Mouse (Mus musculus): ENCODE data around the gene Olfr1095.

The Olfr1095 gene

DNA sequence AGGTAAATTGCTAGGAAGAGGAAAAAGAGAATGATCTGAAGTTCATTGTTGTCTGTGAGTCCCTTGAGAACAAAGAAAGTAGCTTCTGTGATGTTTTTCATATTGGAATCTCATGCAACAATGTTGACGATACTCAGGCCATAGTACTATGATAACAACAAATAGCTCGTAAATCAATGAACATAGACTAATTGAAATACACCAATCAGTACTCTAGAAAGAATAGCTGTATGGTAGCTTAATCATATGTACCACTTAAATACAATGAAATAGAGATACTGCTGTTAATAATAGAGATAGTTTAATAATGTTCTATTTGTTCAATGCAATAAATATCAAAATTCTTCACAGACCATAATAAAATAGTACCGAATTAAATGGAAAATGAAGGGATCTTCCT is at the start of gene Olfr1095:
Gene Olfr1095, minus strand, starts transcription at position 101 of the 400 bp plus-strand sequence.
- DNase-seq = no peak

DNA sequence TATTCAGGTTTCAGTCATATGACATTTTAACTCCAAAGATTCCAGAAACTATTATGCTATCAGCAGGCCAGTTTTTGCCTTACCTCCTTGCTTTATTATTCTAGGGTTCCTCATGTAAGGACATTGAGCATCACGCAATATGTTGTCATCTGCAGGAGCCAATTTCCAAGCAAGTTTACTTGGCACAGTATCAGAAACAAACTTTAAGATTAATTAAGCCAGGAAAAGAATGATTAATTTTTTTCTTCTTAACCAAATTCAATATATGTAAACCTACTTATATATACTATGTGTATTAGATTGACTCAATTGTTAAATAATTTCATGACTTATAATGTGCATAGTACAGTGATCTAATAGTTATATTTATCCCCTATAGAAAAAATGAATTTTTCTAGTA is 40.6 kb upstream of the Olfr1095 start, which contains the start of gene Olfr1097:
Gene Olfr1097, minus strand, starts transcription at position 101 of the 400 bp plus-strand sequence.
- DNase-seq = no peak

DNA sequence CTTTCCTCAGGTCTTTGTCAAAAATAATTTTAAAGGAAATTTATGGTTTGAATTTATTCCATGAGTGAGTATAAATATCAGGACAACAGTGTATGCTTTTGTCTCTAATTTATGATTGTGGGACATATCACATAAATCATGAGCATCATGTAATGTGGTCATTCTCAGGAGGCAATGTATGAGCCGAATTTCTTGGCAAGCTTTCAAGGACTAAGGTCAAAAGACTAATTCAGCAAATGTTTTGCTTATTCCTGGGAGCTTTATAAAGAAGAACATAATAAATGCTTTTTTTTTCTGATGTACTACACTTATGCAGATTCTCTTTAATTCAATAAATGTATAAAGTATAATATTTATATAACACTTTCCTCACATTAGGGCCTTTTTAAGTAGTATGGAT is 23.2 kb upstream of the Olfr1095 start, which contains the start of gene Gm13723:
Gene Gm13723, minus strand, starts transcription at position 101 of the 400 bp plus-strand sequence.
- DNase-seq = no peak

DNA sequence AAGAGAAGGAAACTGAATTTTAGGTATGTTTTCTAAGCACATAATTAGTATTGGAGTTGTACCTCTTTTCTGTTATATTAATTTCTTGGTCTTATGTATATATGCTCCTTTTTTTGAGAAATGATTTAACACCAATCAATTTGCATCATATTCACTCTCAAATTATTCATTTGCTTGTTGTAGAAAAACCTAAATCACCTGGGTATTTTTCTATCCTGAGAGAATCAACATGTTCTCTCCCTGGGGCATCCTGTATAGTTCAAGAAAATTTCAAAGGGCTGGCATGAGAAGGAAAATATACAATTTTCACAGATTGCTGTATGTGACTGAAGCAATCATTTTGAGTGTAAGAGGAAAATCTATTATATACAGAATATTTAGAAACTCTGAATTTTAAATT is 27.1 kb downstream of the Olfr1095 start, which contains the start of gene Olfr1094:
Gene Olfr1094, plus strand, starts transcription at position 301 of the 400 bp plus-strand sequence.
- DNase-seq = no peak

DNA sequence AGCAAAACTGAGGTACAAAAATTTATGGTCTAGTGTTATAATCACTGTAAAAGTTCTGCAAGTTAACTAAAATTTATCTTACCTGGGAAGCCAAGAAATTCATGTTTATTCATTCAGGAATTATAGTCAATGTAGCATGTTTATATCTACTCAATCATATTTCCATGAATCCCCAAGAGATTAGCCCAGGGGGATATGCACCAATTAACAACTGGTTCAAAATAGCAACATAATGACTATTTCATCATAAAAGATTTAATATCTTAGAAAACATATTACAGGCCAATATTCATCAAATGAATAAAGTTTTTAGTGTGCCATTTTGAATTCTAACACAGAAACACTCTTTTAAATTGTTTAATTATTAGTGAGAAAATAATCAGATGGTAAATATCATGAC is 41.6 kb downstream of the Olfr1095 start, which contains the start of gene Olfr141:
Gene Olfr141, minus strand, starts transcription at position 101 of the 400 bp plus-strand sequence.
- no peak for DNase-seq

Measured in kidney, postnatal 10 days (tissue).